Mouse (Mus musculus): Measurements from ENCODE around the gene Mthfsl.
"Not testable (repeated sequence)": the region's sequence is repeated elsewhere in the genome, so short reads cannot be mapped to it uniquely, and the experiment has no call there.

Mthfsl gene

GRCm38 (mm10) chr9:88689451-88689850, 30.6 kb downstream of the Mthfsl start:
- DNase-seq: not testable (repeated sequence)

GRCm38 (mm10) chr9:88686719-88687118, 33.4 kb downstream of the Mthfsl start:
- DNase-seq: not testable (repeated sequence)

- not testable (repeated sequence) for DNase-seq
Observed at GRCm38 (mm10) chr9:88658341-88658740, 61.8 kb downstream of the Mthfsl start.

- DNase-seq: not testable (repeated sequence)
Observed at GRCm38 (mm10) chr9:88650742-88651141, 69.4 kb downstream of the Mthfsl start.
